Mouse (Mus musculus) brain, embryonic 14.5 days (tissue): ENCODE measurements around the gene Igf1r.

Experiments used
- CTCF ChIP-seq: fragments of 200-500 bp; IDR thresholded peaks from 2 replicates; pipeline ENCODE4 v1.5.1; 2012; ENCODE audit warnings: inconsistent platforms, mild to moderate bottlenecking, moderate library complexity, borderline replicate concordance; ENCODE audit not compliant: insufficient read depth, insufficient read length; ENCODE audit errors: extremely low read depth
- POLR2A ChIP-seq: fragments of 200-500 bp; IDR thresholded peaks from 2 replicates; pipeline ENCODE4 v1.6.1; 2012; ENCODE audit warnings: mild to moderate bottlenecking, inconsistent platforms, borderline replicate concordance; ENCODE audit not compliant: poor library complexity, insufficient read depth, insufficient read length, severe bottlenecking; ENCODE audit errors: extremely low read depth

DNA sequence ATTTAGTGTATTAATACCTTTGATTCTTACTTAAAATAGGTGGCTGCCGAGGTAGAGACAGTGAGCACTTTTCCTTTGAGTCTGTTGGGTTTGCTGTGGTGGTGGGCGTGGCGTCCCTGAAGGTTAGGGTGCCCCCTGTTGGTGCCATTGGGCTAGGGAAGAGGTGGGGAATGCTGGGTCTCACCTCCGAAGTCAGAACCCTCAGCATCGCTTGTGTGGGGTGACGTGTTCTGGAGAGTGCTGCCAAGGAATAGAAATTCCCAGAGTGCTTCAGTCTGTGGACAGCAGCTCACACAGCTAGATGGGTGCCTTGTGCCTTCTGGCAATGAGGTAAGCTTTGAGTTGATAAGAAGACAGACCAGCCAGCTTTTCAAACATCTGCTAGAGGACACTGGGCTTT, 102.3 kb downstream of the Igf1r start:
- TF ChIP-seq CTCF: no peak
- TF ChIP-seq POLR2A: no peak
